Mouse (Mus musculus): Measurements from ENCODE around the gene Ccdc24.

Gene Ccdc24

GRCm38 (mm10) chr4:117890750-117891149 is 18.4 kb upstream of the Ccdc24 start:
- no peak for DNase-seq

GRCm38 (mm10) chr4:117890031-117890430 is 17.7 kb upstream of the Ccdc24 start:
- no peak for DNase-seq

- no peak for DNase-seq
Measured at GRCm38 (mm10) chr4:117889471-117889870, 17.1 kb upstream of the Ccdc24 start.

GRCm38 (mm10) chr4:117887920-117888319 is 15.6 kb upstream of the Ccdc24 start:
- no peak for DNase-seq

GRCm38 (mm10) chr4:117887133-117887532 is 14.8 kb upstream of the Ccdc24 start, which contains the start of gene Atp6v0b:
Atp6v0b (minus strand) TSS chr4:117887333.
- DNase-seq, result peak; percentile 97 to 99

- DNase-seq, result peak; percentile 36 to 54
Measured at GRCm38 (mm10) chr4:117886644-117887043, 14.3 kb upstream of the Ccdc24 start.

- DNase-seq, result no peak
Measured at GRCm38 (mm10) chr4:117885994-117886393, 13.6 kb upstream of the Ccdc24 start.

GRCm38 (mm10) chr4:117885093-117885492 is 12.7 kb upstream of the Ccdc24 start:
- DNase-seq, result no peak

GRCm38 (mm10) chr4:117884146-117884545 is 11.8 kb upstream of the Ccdc24 start:
- DNase-seq, result no peak

- DNase-seq, result peak; percentile 22 to 58
Measured at GRCm38 (mm10) chr4:117882701-117883691, 10.6 kb upstream of the Ccdc24 start, which contains the start of gene B4galt2. B4galt2 (minus strand) TSS chr4:117883487.

GRCm38 (mm10) chr4:117878703-117879102 is 6.3 kb upstream of the Ccdc24 start:
- DNase-seq, result no peak

GRCm38 (mm10) chr4:117878301-117878700 is 5.9 kb upstream of the Ccdc24 start:
- DNase-seq, result no peak

GRCm38 (mm10) chr4:117873615-117874014 is 1.3 kb upstream of the Ccdc24 start:
- no peak for DNase-seq

- no peak for DNase-seq
Measured at GRCm38 (mm10) chr4:117871787-117872186, 570 bp downstream of the Ccdc24 start.

GRCm38 (mm10) chr4:117870437-117870836 is 1.9 kb downstream of the Ccdc24 start:
- DNase-seq, result no peak

GRCm38 (mm10) chr4:117869317-117869716 is 3.0 kb downstream of the Ccdc24 start:
- DNase-seq, result no peak

- peak; percentile 47 to 82 for DNase-seq
Measured at GRCm38 (mm10) chr4:117867823-117868222, 4.5 kb downstream of the Ccdc24 start.

- no peak for DNase-seq
Measured at GRCm38 (mm10) chr4:117867000-117867399, 5.4 kb downstream of the Ccdc24 start.

GRCm38 (mm10) chr4:117866083-117866482 is 6.3 kb downstream of the Ccdc24 start:
- DNase-seq, result peak; percentile 92 to 95

GRCm38 (mm10) chr4:117862823-117863222 is 9.5 kb downstream of the Ccdc24 start:
- DNase-seq, result peak in 1 of 2 experiments; percentile 69

GRCm38 (mm10) chr4:117860570-117860969 is 11.8 kb downstream of the Ccdc24 start:
- no peak for DNase-seq

GRCm38 (mm10) chr4:117858794-117859193 is 13.6 kb downstream of the Ccdc24 start:
- DNase-seq, result peak; percentile 69 to 91

- peak in 1 of 2 experiments; percentile 44 for DNase-seq
Measured at GRCm38 (mm10) chr4:117855146-117855545, 17.2 kb downstream of the Ccdc24 start.
